Mouse (Mus musculus) embryonic facial prominence, embryonic 11.5 days (tissue): ENCODE measurements around the gene Atg2a. TPM values are rescaled to one million over a fixed set of nuclear protein-coding genes. Genes with fewer than 3 reads are reported as not detected.
A peak's percentile ranks its signal among the peaks of the same experiment; 100 is the strongest.

ENCODE experiments used
- ATAC-seq: fragments of 200-750 bp; cut with Nextera tagmentation; replicated peaks from 2 replicates; pipeline ENCODE4 v1.8.0; 2017; ENCODE audit warnings: low read depth; ENCODE audit not compliant: insufficient number of reproducible peaks, low FRiP score, low TSS enrichment
- DNase-seq: peaks from one replicate; pipeline ENCODE4 v3.0.0-alpha.2; 2015; ENCODE audit warnings: low spot score
- H3K27ac ChIP-seq: fragments of 300-500 bp; sonication (generic); replicated peaks from 2 replicates; pipeline ENCODE4 v1.5.1; 2014; ENCODE audit warnings: mild to moderate bottlenecking, low read depth, low read length, control low read depth
- H3K27me3 ChIP-seq: fragments of 300-500 bp; sonication (generic); 2 replicates; pipeline ENCODE4 v1.6.1; 2014; ENCODE audit warnings: mild to moderate bottlenecking, low read length, moderate library complexity, mixed read lengths; ENCODE audit not compliant: control insufficient read depth, insufficient read depth
- H3K36me3 ChIP-seq: fragments of 300-500 bp; sonication (generic); replicated peaks from 2 replicates; pipeline ENCODE4 v1.6.1; 2014; ENCODE audit warnings: low read depth, mild to moderate bottlenecking, low read length, moderate library complexity, mixed read lengths; ENCODE audit not compliant: control insufficient read depth, insufficient read depth
- H3K4me1 ChIP-seq: fragments of 300-500 bp; sonication (generic); 2 replicates; pipeline ENCODE4 v1.6.1; 2014; ENCODE audit warnings: low read length, mixed read lengths; ENCODE audit not compliant: control insufficient read depth, insufficient read depth
- H3K4me2 ChIP-seq: fragments of 300-500 bp; sonication (generic); 2 replicates; pipeline ENCODE4 v1.6.1; 2014; ENCODE audit warnings: low read depth, mild to moderate bottlenecking, control low read depth, low read length, moderate library complexity
- H3K4me3 ChIP-seq: fragments of 300-500 bp; sonication (generic); 2 replicates; pipeline ENCODE4 v1.5.1; 2014; ENCODE audit warnings: low read depth, low read length, control low read depth
- H3K9ac ChIP-seq: fragments of 300-500 bp; sonication (generic); replicated peaks from 2 replicates; pipeline ENCODE4 v1.6.1; 2014; ENCODE audit warnings: mild to moderate bottlenecking, control low read depth, low read length
- H3K9me3 ChIP-seq: fragments of 300-500 bp; sonication (generic); replicated peaks from 2 replicates; pipeline ENCODE4 v1.6.1; 2016; ENCODE audit warnings: mild to moderate bottlenecking, low read length, inconsistent platforms, mixed read lengths; ENCODE audit not compliant: control insufficient read depth
- WGBS: fragments of 180-500 bp; shearing (Covaris S2); extraction: QIAGEN DNeasy Blood & Tissue Kit; methylation state at CpG from one replicate; pipeline ENCODE4 v1.1.7; 2014; 5-methylcytosine and 5-hydroxymethylcytosine counted together
- polyA plus RNA-seq: library from polyadenylated mRNA; unstranded; fragments of >200 nt; fragmentation: Nextera tagmentation; extraction: Ambion mirVana; gene quantifications from 2 replicates; pipeline ENCODE4 v1.2.1, GENCODE M21; 2014

Atg2a gene
- polyA plus RNA-seq, 1 experiment from 2014 or later, result 7.7 TPM

DNA sequence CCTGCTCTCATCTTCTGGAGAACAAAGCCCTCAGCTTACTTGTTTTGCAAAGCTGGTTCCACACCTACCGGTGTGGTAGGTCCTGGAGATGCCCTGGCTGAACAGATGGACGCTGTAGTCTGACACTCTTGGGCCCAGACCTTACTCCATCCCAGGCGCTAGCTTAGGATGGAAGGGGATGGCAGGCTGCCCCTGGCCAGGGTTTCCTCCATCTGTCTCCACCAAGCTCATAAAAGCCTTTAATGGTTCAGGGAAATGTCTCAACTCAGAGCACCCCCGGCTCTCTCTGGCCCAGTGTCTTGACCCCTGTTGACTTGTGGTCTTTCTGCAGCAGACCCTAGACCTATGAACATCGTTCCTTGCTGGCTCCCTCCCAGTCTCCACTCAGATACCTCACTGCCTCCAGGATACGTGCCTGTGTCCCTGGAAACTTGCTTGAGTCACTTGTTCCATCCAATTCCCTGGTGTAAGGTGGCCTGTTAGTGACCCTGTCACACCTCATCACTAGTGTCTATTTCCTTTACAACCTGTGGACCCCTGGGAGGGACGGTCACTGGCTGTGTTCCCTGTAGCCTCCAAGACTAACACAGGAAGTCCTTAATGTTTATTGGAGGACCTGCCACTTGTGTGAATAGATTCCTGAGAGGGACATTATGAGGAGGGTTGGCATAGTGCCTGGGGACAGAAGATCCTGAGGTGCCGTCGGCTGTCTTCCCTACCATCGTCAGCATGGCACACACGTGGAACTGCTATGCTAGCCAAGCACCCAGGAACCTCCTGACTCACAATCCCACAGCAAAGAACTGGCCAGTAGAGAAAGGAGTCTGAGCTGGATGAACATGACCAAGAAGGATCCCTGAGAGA is 26.1 kb downstream of the Atg2a start:
- H3K4me3 ChIP-seq, result no peak overlapping the region
- no peak for DNase-seq
- no peaks in the 10 kb centered on the region for H3K27me3 ChIP-seq
- no peak overlapping the region for H3K9ac ChIP-seq
- 75% methylated on average over 11 of the region's 11 CpGs for WGBS
- H3K27ac ChIP-seq, result no peak overlapping the region
- no peaks in the 10 kb centered on the region for H3K36me3 ChIP-seq
- ATAC-seq, result no peak
- no peaks in the 10 kb centered on the region for H3K4me1 ChIP-seq
- H3K4me2 ChIP-seq, result no peak overlapping the region
- no peaks in the 10 kb centered on the region for H3K9me3 ChIP-seq

DNA sequence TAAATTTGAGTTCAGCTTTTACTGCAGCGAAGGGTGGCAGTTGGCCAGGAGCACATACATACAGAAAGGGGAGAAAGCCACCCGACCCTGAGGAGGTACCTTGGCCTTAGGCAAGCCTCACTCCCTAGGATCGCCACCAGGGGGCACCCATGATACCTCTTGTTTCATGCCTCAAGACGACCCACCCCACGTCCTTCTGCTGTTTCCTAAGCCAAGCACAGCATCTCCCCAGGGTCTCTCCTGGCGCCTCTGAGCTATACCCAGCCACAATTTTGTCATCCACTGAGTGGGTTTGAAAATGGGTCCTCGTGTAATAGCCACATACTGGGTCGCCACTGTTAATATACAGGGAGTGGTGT is 26.7 kb downstream of the Atg2a start:
- DNase-seq (peak; percentile 93), ATAC-seq (peak; percentile 42; the same call in 1 of the 2 replicates)
- no peaks in the 10 kb centered on the region for H3K27me3 ChIP-seq
- WGBS, result 18% methylated on average over 8 of the region's 8 CpGs
- H3K27ac ChIP-seq, result no peak overlapping the region
- no peak overlapping the region for H3K4me2 ChIP-seq
- H3K4me1 ChIP-seq, result no peaks in the 10 kb centered on the region
- no peak overlapping the region for H3K4me3 ChIP-seq
- no peak overlapping the region for H3K9ac ChIP-seq
- H3K9me3 ChIP-seq, result no peaks in the 10 kb centered on the region
- no peaks in the 10 kb centered on the region for H3K36me3 ChIP-seq

DNA sequence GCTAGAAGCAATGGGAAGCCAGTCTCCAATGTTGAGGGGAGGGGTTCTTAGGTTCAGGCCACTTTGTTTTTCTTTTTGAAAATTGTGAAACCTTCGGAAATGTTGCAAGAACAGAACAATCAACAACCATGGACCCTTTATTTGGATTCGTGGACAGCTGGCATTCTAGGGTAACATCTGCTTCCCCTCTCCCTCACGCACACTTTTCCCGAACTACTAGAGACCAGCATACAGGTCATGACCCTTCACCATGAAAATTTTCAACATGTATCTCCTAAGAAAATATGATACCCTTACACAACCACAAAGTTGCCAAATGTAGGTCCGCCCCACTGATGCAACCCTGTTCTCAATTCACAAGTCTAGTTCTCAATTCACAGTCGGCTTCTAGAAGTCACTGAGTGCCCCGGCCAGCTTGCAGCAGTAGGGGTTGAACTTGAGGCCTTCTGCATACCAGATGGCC is 27.2 kb downstream of the Atg2a start:
- Histone ChIP-seq H3K4me1 (no peaks in the 10 kb centered on the region), H3K4me3 (no peak overlapping the region), H3K27me3 (no peaks in the 10 kb centered on the region), H3K36me3 (no peaks in the 10 kb centered on the region), H3K9ac (no peak overlapping the region), H3K4me2 (no peak overlapping the region), H3K27ac (no peak overlapping the region), H3K9me3 (no peaks in the 10 kb centered on the region)
- no peak for ATAC-seq
- no peak for DNase-seq
- 75% methylated on average over 7 of the region's 7 CpGs for WGBS

DNA sequence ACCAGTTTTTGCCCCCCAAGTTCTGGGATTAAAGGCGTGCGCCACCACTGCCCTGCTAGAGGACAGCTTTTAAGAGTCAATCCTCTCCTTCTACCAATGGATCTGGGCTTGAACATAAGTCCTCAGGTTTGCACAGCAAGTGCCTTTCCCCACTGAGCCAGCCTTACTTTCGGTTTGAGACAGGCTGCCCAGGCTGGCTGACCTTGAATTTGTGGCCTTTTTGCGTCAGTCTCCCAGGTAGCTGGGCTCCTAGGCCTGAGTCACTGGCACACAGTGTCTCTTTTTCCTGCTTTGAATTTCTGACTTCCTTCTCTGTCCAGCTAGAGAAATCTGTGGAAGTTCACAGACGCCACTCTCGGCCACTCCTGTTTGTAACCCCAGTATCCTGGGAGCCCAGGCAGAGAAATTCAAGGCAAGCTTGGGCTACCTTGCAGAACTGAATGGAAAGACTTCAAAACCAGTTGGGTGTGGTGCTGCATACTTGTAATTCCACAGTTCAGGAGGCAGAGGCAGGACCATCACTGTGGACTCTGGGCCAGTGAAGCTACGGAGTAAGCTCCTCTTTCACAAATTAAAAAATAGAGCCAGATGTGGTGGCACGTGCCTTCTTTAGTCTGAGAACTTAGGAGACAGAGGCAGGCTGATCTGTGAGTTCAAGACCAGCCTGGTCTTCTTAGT is 28.5 kb downstream of the Atg2a start:
- no peak overlapping the region for H3K27ac ChIP-seq
- DNase-seq (no peak), ATAC-seq (no peak)
- H3K27me3 ChIP-seq, result no peaks in the 10 kb centered on the region
- H3K9ac ChIP-seq, result no peak overlapping the region
- 85% methylated on average over 8 of the region's 8 CpGs for WGBS
- H3K36me3 ChIP-seq, result no peaks in the 10 kb centered on the region
- H3K4me1 ChIP-seq, result no peaks in the 10 kb centered on the region
- no peak overlapping the region for H3K4me2 ChIP-seq
- H3K4me3 ChIP-seq, result no peak overlapping the region
- H3K9me3 ChIP-seq, result no peaks in the 10 kb centered on the region

DNA sequence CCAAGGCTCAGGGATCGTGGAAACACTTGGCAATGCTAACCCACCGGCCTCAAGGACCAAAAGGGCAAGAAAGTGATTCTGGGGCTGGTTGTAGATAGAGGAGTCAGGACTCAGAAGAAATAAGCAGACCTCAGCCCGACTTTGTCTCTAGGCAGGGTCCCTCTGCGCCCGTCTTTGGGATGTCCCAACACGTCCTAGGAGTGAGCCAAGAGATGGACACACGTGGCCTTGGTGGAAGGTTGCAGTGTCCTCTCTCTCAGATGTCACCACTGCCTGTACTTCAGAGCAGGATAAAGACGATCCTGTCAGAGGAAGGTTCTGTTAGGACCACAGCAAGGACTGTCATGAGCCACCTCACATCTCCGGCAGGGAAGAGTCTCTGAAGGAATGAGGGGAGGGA is 29.2 kb downstream of the Atg2a start:
- no peak for DNase-seq
- no peak for ATAC-seq
- Histone ChIP-seq H3K4me2 (no peak overlapping the region), H3K4me1 (no peaks in the 10 kb centered on the region), H3K27me3 (no peaks in the 10 kb centered on the region), H3K27ac (no peak overlapping the region), H3K9me3 (no peaks in the 10 kb centered on the region), H3K4me3 (no peak overlapping the region), H3K9ac (no peak overlapping the region), H3K36me3 (no peaks in the 10 kb centered on the region)
- WGBS, result 67% methylated on average over 9 of the region's 9 CpGs

DNA sequence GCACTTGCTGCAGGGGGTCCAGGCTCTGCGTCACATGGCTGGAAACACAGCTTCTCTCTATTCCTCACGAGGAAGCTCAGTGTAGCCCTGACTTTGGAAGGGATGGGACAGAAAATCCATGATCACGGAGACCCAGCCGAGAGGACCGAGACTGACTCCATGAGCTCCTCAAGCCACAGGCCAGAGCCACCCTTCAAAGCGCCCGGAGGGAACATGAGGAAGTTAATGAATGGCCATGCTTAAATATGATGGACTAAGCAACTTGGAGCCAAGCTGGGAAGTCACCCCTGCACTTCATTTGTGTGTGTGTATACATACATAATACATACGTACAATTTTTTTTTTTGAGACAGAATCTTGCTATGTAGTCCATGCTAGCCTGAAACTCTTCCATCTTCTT is 29.7 kb downstream of the Atg2a start:
- Histone ChIP-seq H3K4me2 (no peak overlapping the region), H3K36me3 (no peaks in the 10 kb centered on the region)
- no peak for ATAC-seq

DNA sequence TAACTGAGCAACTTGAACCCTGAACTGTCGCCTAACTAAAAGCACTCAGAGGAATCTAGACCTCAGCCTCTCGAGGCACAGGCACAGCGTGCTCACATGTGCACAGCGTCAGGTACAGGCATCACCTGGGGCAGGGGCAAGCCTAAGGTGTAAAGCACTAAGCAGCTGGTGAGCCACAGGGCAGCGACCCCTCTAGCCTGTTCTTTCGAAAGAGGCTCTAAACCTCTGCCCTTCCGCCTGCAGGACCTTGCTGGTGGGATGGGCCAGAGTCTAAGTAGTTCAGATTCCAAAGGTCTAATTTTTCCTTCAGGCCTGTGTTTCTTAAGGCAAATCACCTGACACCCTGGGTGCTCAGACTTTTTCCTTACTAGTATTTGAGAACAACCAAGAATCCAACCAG is 30.6 kb downstream of the Atg2a start:
- Histone ChIP-seq H3K9ac (no peak overlapping the region), H3K27me3 (no peaks in the 10 kb centered on the region), H3K27ac (no peak overlapping the region), H3K4me1 (no peaks in the 10 kb centered on the region), H3K36me3 (no peaks in the 10 kb centered on the region), H3K4me2 (no peak overlapping the region), H3K4me3 (no peak overlapping the region), H3K9me3 (no peaks in the 10 kb centered on the region)
- 73% methylated on average over 7 of the region's 7 CpGs for WGBS
- ATAC-seq (no peak), DNase-seq (no peak)

More for the DNA sequence above, 29.7 kb downstream of the Atg2a start:
- Histone ChIP-seq H3K4me1 (no peaks in the 10 kb centered on the region), H3K27me3 (no peaks in the 10 kb centered on the region), H3K27ac (no peak overlapping the region), H3K9ac (no peak overlapping the region), H3K4me3 (no peak overlapping the region), H3K9me3 (no peaks in the 10 kb centered on the region)
- no peak for DNase-seq
- 31% methylated on average over 8 of the region's 8 CpGs for WGBS

DNA sequence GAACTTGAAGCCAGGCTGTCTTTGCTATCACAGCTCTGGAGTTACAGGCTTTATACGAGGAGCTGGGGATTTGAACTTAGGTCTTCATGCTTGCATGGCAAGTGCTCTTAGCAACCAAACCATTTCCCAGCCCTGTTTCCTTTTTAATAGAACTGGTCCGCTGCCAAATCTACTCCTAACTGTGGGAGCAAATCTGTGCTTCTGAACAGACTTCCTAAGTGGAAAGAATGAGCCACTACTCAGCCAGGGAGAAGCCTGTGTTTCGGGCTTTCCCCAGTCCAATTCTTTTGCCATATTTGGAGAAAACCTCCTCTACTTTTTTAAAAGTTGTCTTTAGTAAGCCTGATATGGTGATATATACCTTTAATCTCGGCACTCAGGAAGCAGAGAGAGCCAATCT is 31.3 kb downstream of the Atg2a start:
- H3K4me3 ChIP-seq, result no peak overlapping the region
- DNase-seq (no peak), ATAC-seq (no peak)
- no peaks in the 10 kb centered on the region for H3K36me3 ChIP-seq
- no peaks in the 10 kb centered on the region for H3K4me1 ChIP-seq
- H3K9ac ChIP-seq, result no peak overlapping the region
- 82% methylated on average over 4 of the region's 4 CpGs for WGBS
- no peaks in the 10 kb centered on the region for H3K9me3 ChIP-seq
- no peak overlapping the region for H3K4me2 ChIP-seq
- no peaks in the 10 kb centered on the region for H3K27me3 ChIP-seq
- H3K27ac ChIP-seq, result no peak overlapping the region
